17 mouse cellular contexts compared by ENCODE assay signal in the genomic region with DNA sequence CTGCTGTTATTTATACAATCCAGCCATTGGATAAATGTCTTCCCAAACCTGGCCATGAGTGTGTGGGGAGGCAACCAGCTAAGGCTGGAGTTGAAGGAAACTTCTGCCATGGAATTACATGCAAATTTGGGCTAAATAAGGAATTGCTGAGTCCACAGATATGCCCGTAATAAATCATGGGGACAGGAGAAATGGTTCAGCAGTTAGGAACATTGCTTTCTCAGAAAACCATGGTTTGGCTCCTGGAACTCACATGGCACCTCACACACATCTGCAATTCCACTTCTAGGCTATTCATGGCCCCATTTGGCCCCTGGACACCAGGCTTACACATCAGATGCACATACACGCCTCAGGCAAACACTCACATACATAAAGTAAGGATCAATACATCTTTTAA. TPM values are rescaled to one million over a fixed set of nuclear protein-coding genes. Genes with fewer than 3 reads are reported as not detected.
DNase-seq lines count a peak whose midpoint lies in the region; ATAC-seq lines count a peak whose summit lies in the region.
"Had no signal": no experiment of that assay in that cellular context is flagged by ENCODE, and none has a peak within 500 bp of the region (broad histone marks: within the 10 kb centered on the region; RNA-seq: fewer than 3 reads in every experiment).

No protein-coding gene starts in this region.

- no peak for ATAC-seq in heart, embryonic 16.5 days (replicated peaks; ENCODE audit: extremely low read depth, insufficient read depth, low FRiP score)
- no peak for ATAC-seq in limb, embryonic 12.5 days (ENCODE audit: insufficient number of reproducible peaks, insufficient read depth, low FRiP score, low TSS enrichment, low read depth)
- ATAC-seq in embryonic facial prominence, embryonic 15.5 days (ENCODE audit: insufficient number of reproducible peaks, low FRiP score, low TSS enrichment, low read depth) = no peak
- no peak for ATAC-seq in monocyte, adult 5-6 weeks (replicated peaks; ENCODE audit: insufficient number of reproducible peaks, low FRiP score, low TSS enrichment, poor library complexity, severe bottlenecking)
- ATAC-seq: liver, embryonic 12.5 days; lung, postnatal 0 days had no signal

- H3K9me3 ChIP-seq in heart, embryonic 16.5 days (replicated peaks; ENCODE audit: control insufficient read depth, low read length) = no peaks in the 10 kb centered on the region
- H3K9me3 ChIP-seq in limb, embryonic 12.5 days = no peaks in the 10 kb centered on the region
- H3K9me3 ChIP-seq in limb, embryonic 10.5 days (replicated peaks) = no peaks in the 10 kb centered on the region
- no peaks in the 10 kb centered on the region for H3K9me3 ChIP-seq in embryonic facial prominence, embryonic 10.5 days
- no peaks in the 10 kb centered on the region for H3K9me3 ChIP-seq in embryonic facial prominence, embryonic 15.5 days (replicated peaks)
- H3K9me3 ChIP-seq: hindbrain, embryonic 13.5 days; liver, embryonic 12.5 days; neural tube, embryonic 12.5 days had no signal

- H3K9ac ChIP-seq in heart, embryonic 16.5 days (ENCODE audit: low read length) = no peak overlapping the region
- H3K9ac ChIP-seq in limb, embryonic 12.5 days (replicated peaks) = no peak overlapping the region
- H3K9ac ChIP-seq in embryonic facial prominence, embryonic 15.5 days = no peak overlapping the region
- H3K9ac ChIP-seq: hindbrain, embryonic 13.5 days; liver, embryonic 12.5 days; neural tube, embryonic 12.5 days had no signal

- DNase-seq in heart, adult 11 months = no peak
- no peak for DNase-seq in limb, embryonic 10.5 days (ENCODE audit: low spot score)
- DNase-seq in embryonic facial prominence, embryonic 10.5 days (ENCODE audit: low spot score) = no peak
- no peak for DNase-seq in thymus, postnatal 25 days
- DNase-seq: adrenal gland, postnatal 10 days; cerebellum, adult 8-10 months; right cerebral cortex, postnatal 25 days; thymus, postnatal 36 days had no signal

- no peak overlapping the region for H3K4me3 ChIP-seq in heart, embryonic 16.5 days (ENCODE audit: low read length)
- peak overlapping the region; percentile 48; the same call in 1 of the 2 replicates for H3K4me3 ChIP-seq in limb, embryonic 12.5 days (replicated peaks)
- no peak overlapping the region for H3K4me3 ChIP-seq in limb, embryonic 10.5 days
- H3K4me3 ChIP-seq in embryonic facial prominence, embryonic 10.5 days = peak overlapping the region; percentile 61
- H3K4me3 ChIP-seq in embryonic facial prominence, embryonic 15.5 days (replicated peaks) = no peak overlapping the region
- H3K4me3 ChIP-seq: erythroblast, embryonic 14.5 days had no signal

- peak overlapping the region; percentile 80; the same call in 1 of the 2 replicates for H3K4me2 ChIP-seq in heart, embryonic 16.5 days (ENCODE audit: low read depth, low read length)
- H3K4me2 ChIP-seq in limb, embryonic 12.5 days = peak overlapping the region; percentile 71
- peak overlapping the region; percentile 78; the same call in 1 of the 2 replicates for H3K4me2 ChIP-seq in embryonic facial prominence, embryonic 15.5 days (replicated peaks)

- WGBS in heart, embryonic 16.5 days = 79% methylated on average over 2 of the region's 2 CpGs
- WGBS in limb, embryonic 12.5 days = 78% methylated on average over 2 of the region's 2 CpGs
- 73% methylated on average over 2 of the region's 2 CpGs for WGBS in limb, embryonic 10.5 days
- WGBS in embryonic facial prominence, embryonic 10.5 days = 82% methylated on average over 2 of the region's 2 CpGs
- 71% methylated on average over 2 of the region's 2 CpGs for WGBS in embryonic facial prominence, embryonic 15.5 days

- H3K27ac ChIP-seq in heart, embryonic 16.5 days (ENCODE audit: low read length) = no peak overlapping the region
- H3K27ac ChIP-seq in limb, embryonic 12.5 days = no peak overlapping the region
- H3K27ac ChIP-seq in limb, embryonic 10.5 days = no peak overlapping the region
- H3K27ac ChIP-seq in embryonic facial prominence, embryonic 10.5 days (replicated peaks) = no peak overlapping the region
- no peak overlapping the region for H3K27ac ChIP-seq in embryonic facial prominence, embryonic 15.5 days (replicated peaks)
- H3K27ac ChIP-seq: hindbrain, embryonic 13.5 days; liver, embryonic 12.5 days; neural tube, embryonic 12.5 days had no signal

- peaks cover 6% of the 10 kb centered on the region for H3K4me1 ChIP-seq in heart, embryonic 16.5 days (ENCODE audit: control insufficient read depth, insufficient read depth, low read length)
- peaks cover 19% of the 10 kb centered on the region for H3K4me1 ChIP-seq in limb, embryonic 12.5 days (replicated peaks)
- peaks cover 13% of the 10 kb centered on the region for H3K4me1 ChIP-seq in limb, embryonic 10.5 days
- peaks cover 14% of the 10 kb centered on the region for H3K4me1 ChIP-seq in embryonic facial prominence, embryonic 10.5 days
- H3K4me1 ChIP-seq in embryonic facial prominence, embryonic 15.5 days = peaks cover 18% of the 10 kb centered on the region

- peaks cover 15% of the 10 kb centered on the region for H3K27me3 ChIP-seq in heart, embryonic 16.5 days (ENCODE audit: control insufficient read depth, insufficient read depth, low read length)
- H3K27me3 ChIP-seq in limb, embryonic 12.5 days = peaks cover 61% of the 10 kb centered on the region
- peaks cover 68% of the 10 kb centered on the region for H3K27me3 ChIP-seq in limb, embryonic 10.5 days (ENCODE audit: low read depth, poor library complexity, severe bottlenecking)
- H3K27me3 ChIP-seq in embryonic facial prominence, embryonic 10.5 days (replicated peaks; ENCODE audit: low read depth, poor library complexity, severe bottlenecking) = peaks cover 61% of the 10 kb centered on the region
- H3K27me3 ChIP-seq in embryonic facial prominence, embryonic 15.5 days = peaks cover 45% of the 10 kb centered on the region

- no peaks in the 10 kb centered on the region for H3K36me3 ChIP-seq in heart, embryonic 16.5 days (ENCODE audit: control insufficient read depth, insufficient read depth)
- H3K36me3 ChIP-seq in limb, embryonic 12.5 days = no peaks in the 10 kb centered on the region
- no peaks in the 10 kb centered on the region for H3K36me3 ChIP-seq in limb, embryonic 10.5 days
- H3K36me3 ChIP-seq in embryonic facial prominence, embryonic 10.5 days (replicated peaks) = no peaks in the 10 kb centered on the region
- H3K36me3 ChIP-seq in embryonic facial prominence, embryonic 15.5 days = no peaks in the 10 kb centered on the region
- H3K36me3 ChIP-seq: hindbrain, embryonic 13.5 days; liver, embryonic 12.5 days; neural tube, embryonic 12.5 days had no signal

RNA-seq across cellular contexts. Expression of gene Sypl2, which starts 1.1 kb away (rescaled TPM):
- 1.8 and 2.3 TPM in 2 replicates for polyA plus RNA-seq in heart, embryonic 16.5 days (2015; fragmentation: Nextera tagmentation; extraction: Ambion mirVana)
- polyA plus RNA-seq in limb, embryonic 12.5 days (2016; fragmentation: Nextera tagmentation; extraction: Ambion mirVana) = 0.64 and 0.87 TPM in 2 replicates
- polyA plus RNA-seq in limb, embryonic 10.5 days (2016; fragmentation: Nextera tagmentation; extraction: Ambion mirVana) = 0.23 and 0.56 TPM in 2 replicates
- polyA plus RNA-seq in embryonic facial prominence, embryonic 10.5 days (2016; fragmentation: Nextera tagmentation; extraction: Ambion mirVana) = 0.55 and 0.95 TPM in 2 replicates
- polyA plus RNA-seq in embryonic facial prominence, embryonic 15.5 days (2015; fragmentation: Nextera tagmentation; extraction: Ambion mirVana) = 2.7 and 3.3 TPM in 2 replicates
- total RNA-seq in monocyte, adult 5-6 weeks (2017) = not detected in 3 replicates
- polyA plus RNA-seq: erythroblast, embryonic 14.5 days; lung, postnatal 0 days had no signal

RNA-seq across cellular contexts. Expression of gene Atxn7l2, which starts 16.8 kb away (rescaled TPM):
- 7.0 and 7.4 TPM in 2 replicates for polyA plus RNA-seq in heart, embryonic 16.5 days (2015; fragmentation: Nextera tagmentation; extraction: Ambion mirVana)
- polyA plus RNA-seq in limb, embryonic 12.5 days (2016; fragmentation: Nextera tagmentation; extraction: Ambion mirVana) = 25.2 and 26.0 TPM in 2 replicates
- polyA plus RNA-seq in limb, embryonic 10.5 days (2016; fragmentation: Nextera tagmentation; extraction: Ambion mirVana) = 23.3 and 25.7 TPM in 2 replicates
- polyA plus RNA-seq in embryonic facial prominence, embryonic 10.5 days (2016; fragmentation: Nextera tagmentation; extraction: Ambion mirVana) = 23.9 and 25.8 TPM in 2 replicates
- polyA plus RNA-seq in embryonic facial prominence, embryonic 15.5 days (2015; fragmentation: Nextera tagmentation; extraction: Ambion mirVana) = 18.4 and 20.4 TPM in 2 replicates
- 4.0 to 7.1 TPM (median 6.8 TPM) in 3 replicates for total RNA-seq in monocyte, adult 5-6 weeks (2017)

RNA-seq across cellular contexts. Expression of gene Cyb561d1, which starts 26.5 kb away (rescaled TPM):
- 3.2 and 3.5 TPM in 2 replicates for polyA plus RNA-seq in heart, embryonic 16.5 days (2015; fragmentation: Nextera tagmentation; extraction: Ambion mirVana)
- polyA plus RNA-seq in limb, embryonic 12.5 days (2016; fragmentation: Nextera tagmentation; extraction: Ambion mirVana) = 1.7 TPM in 2 replicates
- 1.6 and 2.1 TPM in 2 replicates for polyA plus RNA-seq in limb, embryonic 10.5 days (2016; fragmentation: Nextera tagmentation; extraction: Ambion mirVana)
- 3.1 and 3.4 TPM in 2 replicates for polyA plus RNA-seq in embryonic facial prominence, embryonic 10.5 days (2016; fragmentation: Nextera tagmentation; extraction: Ambion mirVana)
- polyA plus RNA-seq in embryonic facial prominence, embryonic 15.5 days (2015; fragmentation: Nextera tagmentation; extraction: Ambion mirVana) = 2.8 and 3.0 TPM in 2 replicates
- 13.0 to 22.3 TPM (median 15.0 TPM) in 3 replicates for total RNA-seq in monocyte, adult 5-6 weeks (2017)

RNA-seq across cellular contexts. Expression of gene Psma5, which starts 29.2 kb away (rescaled TPM):
- polyA plus RNA-seq in heart, embryonic 16.5 days (2015; fragmentation: Nextera tagmentation; extraction: Ambion mirVana) = 193 and 195 TPM in 2 replicates
- polyA plus RNA-seq in limb, embryonic 12.5 days (2016; fragmentation: Nextera tagmentation; extraction: Ambion mirVana) = 297 and 302 TPM in 2 replicates
- 374 and 403 TPM in 2 replicates for polyA plus RNA-seq in limb, embryonic 10.5 days (2016; fragmentation: Nextera tagmentation; extraction: Ambion mirVana)
- polyA plus RNA-seq in embryonic facial prominence, embryonic 10.5 days (2016; fragmentation: Nextera tagmentation; extraction: Ambion mirVana) = 361 and 368 TPM in 2 replicates
- 263 and 265 TPM in 2 replicates for polyA plus RNA-seq in embryonic facial prominence, embryonic 15.5 days (2015; fragmentation: Nextera tagmentation; extraction: Ambion mirVana)
- 137 to 139 TPM (median 138 TPM) in 3 replicates for total RNA-seq in monocyte, adult 5-6 weeks (2017)

RNA-seq across cellular contexts. Expression of gene Amigo1, which starts 41.4 kb away (rescaled TPM):
- polyA plus RNA-seq in heart, embryonic 16.5 days (2015; fragmentation: Nextera tagmentation; extraction: Ambion mirVana) = 2.5 and 3.5 TPM in 2 replicates
- 4.4 and 5.8 TPM in 2 replicates for polyA plus RNA-seq in limb, embryonic 12.5 days (2016; fragmentation: Nextera tagmentation; extraction: Ambion mirVana)
- 2.6 and 3.0 TPM in 2 replicates for polyA plus RNA-seq in limb, embryonic 10.5 days (2016; fragmentation: Nextera tagmentation; extraction: Ambion mirVana)
- 4.0 and 4.3 TPM in 2 replicates for polyA plus RNA-seq in embryonic facial prominence, embryonic 10.5 days (2016; fragmentation: Nextera tagmentation; extraction: Ambion mirVana)
- polyA plus RNA-seq in embryonic facial prominence, embryonic 15.5 days (2015; fragmentation: Nextera tagmentation; extraction: Ambion mirVana) = 6.3 and 6.8 TPM in 2 replicates
- total RNA-seq in monocyte, adult 5-6 weeks (2017) = 3.7 to 6.2 TPM (median 4.2 TPM) in 3 replicates

Comparison
In these comparisons a context has a peak if more than half of its experiments do, and no peak if none do; other contexts are left out.
1. H3K4me3 ChIP-seq: peak in limb, embryonic 12.5 days (single experiment) and embryonic facial prominence, embryonic 10.5 days (single experiment); none in heart, embryonic 16.5 days (single experiment), limb, embryonic 10.5 days (single experiment) and embryonic facial prominence, embryonic 15.5 days (single experiment).
2. Peak in every context shown above with its lines, with median percentiles within 50 percentile points of each other: H3K4me2 ChIP-seq.